Mouse (Mus musculus) adrenal gland, adult 10 weeks (tissue): ENCODE results near the gene Bbs9. TPM values are rescaled to one million over a fixed set of nuclear protein-coding genes. Genes with fewer than 3 reads are reported as not detected.

ENCODE experiments used
- polyA plus RNA-seq: library from polyadenylated mRNA; stranded (reverse); fragments of 350-450 nt; fragmentation: Illumina TruSeq; extraction: RNeasy Lipid Tissue Mini Kit (QIAGEN cat#74804); gene quantifications from one replicate; pipeline ENCODE4 v1.2.3, GENCODE M21; 2014; ENCODE audit warnings: low read depth, low replicate concordance

The Bbs9 gene
- polyA plus RNA-seq: 23.8 TPM

GRCm38 (mm10) chr9:22475424-22475868 lies at the start of gene Bbs9:
Bbs9 (plus strand) TSS chr9:22475715.

DNA sequence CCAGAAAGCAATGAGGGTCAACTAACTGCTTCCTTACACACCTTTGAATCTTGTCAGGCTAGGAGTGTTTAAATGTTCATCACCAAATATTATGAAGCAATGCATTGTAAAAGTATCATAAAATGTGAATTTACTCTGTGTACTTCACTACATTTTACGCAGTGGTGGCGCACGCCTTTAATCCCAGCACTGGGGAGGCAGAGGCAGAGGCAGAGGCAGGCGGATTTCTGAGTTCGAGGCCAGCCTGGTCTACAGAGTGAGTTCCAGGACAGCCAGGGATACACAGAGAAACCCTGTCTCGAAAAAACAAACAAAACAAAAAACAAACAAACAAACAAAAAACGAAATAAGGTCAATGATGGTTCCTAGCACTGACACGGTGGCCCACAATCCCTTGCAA lies 21.5 kb upstream of the Bbs9 start, which contains the start of gene Gm17545:
Gene Gm17545, plus strand, starts transcription at position 301 of the 400 bp plus-strand sequence.

GRCm38 (mm10) chr9:22469643-22470042 lies 5.9 kb upstream of the Bbs9 start, which contains the start of gene Rp9:
Rp9 (minus strand) TSS chr9:22469743.

Other genes with a start within 250 kb of the Bbs9 start
- 0.64 TPM for gene Zfp599, start 215.8 kb upstream of the Bbs9 start, polyA plus RNA-seq
- gene Zfp810, start 168.1 kb upstream of the Bbs9 start, polyA plus RNA-seq: 18.8 TPM
- 11.0 TPM for gene Anln, start 86.5 kb upstream of the Bbs9 start, polyA plus RNA-seq
- 4.0 TPM for gene 9530077C05Rik, start 64.2 kb upstream of the Bbs9 start, polyA plus RNA-seq
- not detected for gene Gm17545, start 21.4 kb upstream of the Bbs9 start, polyA plus RNA-seq
- 22.5 TPM for gene Rp9, start 6.0 kb upstream of the Bbs9 start, polyA plus RNA-seq